Mouse (Mus musculus): Measurements from ENCODE around the gene Bpifb2.
"Not testable (repeated sequence)": the region's sequence is repeated elsewhere in the genome, so short reads cannot be mapped to it uniquely, and the experiment has no call there.

Gene Bpifb2

DNA sequence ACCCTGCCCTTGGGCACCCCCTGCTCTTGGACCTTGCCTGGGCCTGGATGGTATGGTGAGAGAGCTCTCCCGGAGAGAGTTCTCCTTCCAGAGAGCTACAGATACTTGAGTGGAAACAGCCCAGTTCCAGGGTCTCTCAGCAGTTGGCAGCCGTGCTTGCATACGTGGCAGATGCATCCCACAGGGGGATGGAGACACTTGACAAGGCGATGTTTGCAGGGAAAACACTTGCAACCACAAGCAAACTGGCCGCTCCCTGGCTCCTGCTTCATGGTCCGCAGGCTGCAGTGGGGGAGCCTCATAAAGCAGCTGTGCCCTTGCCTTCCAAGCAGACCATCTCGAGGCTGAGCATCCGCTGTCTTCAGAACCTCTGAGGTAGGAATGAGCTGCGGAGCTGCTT, at the start of gene Bpifb2:
Gene Bpifb2, plus strand, starts transcription at position 301 of the 400 bp plus-strand sequence.
- no peak for DNase-seq

GRCm38 (mm10) chr2:153825900-153826299, 48.9 kb upstream of the Bpifb2 start:
- DNase-seq: not testable (repeated sequence)

- DNase-seq: no peak
These were observed 47.5 kb upstream of the Bpifb2 start for GRCm38 (mm10) chr2:153827171-153827830.

DNA sequence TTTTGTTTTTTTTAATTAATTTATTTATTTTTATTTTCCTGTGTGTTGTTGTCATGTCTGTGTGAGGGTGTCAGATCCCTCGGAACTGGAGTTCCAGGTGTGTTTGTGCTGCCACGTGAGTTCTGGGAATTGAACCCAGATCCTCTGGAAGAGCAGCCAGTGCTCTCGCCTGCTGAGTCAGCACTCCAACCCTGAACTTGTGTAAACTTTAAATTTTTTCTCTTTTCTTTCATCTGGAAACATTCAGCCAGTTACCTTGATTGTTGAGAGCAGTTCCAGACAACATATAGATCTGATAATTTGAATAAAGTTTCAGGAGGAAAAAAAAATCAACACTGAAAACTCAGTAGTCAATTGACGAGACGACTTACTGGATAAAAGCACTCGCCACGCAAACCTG, 46.1 kb upstream of the Bpifb2 start:
- no peak for DNase-seq

DNA sequence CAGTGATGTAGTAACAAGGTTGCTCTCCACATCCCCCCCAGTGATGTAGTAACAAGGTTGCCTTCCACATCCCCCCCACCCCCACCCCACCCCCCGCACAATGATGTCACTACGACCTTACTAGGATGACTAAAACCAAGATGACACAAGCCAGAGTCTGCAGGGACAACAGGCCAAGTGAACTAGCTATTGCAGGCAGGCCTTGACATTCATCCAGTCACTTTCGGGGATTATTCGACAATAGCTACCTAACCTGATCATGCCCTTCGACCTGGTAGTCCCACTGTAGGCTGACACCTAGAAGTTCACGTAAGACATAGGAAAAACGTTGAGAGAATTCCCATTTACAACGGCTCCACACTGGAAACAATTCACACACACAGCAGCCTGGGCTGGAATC, 41.6 kb upstream of the Bpifb2 start:
- no peak for DNase-seq

DNA sequence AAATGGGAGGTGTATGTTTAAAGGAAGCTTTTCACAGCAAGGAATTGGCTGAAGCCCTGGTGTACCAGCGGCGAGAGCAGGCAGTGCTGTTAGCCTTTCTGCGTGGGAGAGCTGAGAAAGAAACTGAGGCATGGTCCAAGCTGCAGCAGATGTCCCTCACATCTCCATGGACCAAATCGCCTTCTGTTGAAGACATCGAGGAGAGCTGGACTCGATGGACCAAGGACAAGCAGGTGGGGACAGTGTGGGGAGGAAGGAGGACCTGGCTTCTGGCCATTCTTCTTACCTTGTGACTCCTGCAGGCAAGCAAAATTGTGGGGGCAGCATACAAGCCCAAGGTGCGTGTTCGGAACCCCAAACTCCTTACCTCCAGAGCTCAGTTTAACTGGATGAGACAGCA, 32.0 kb upstream of the Bpifb2 start:
- DNase-seq: no peak

GRCm38 (mm10) chr2:153848389-153848788, 26.5 kb upstream of the Bpifb2 start:
- DNase-seq: no peak

- DNase-seq: no peak
These were observed 24.4 kb upstream of the Bpifb2 start for GRCm38 (mm10) chr2:153850351-153851029.

DNA sequence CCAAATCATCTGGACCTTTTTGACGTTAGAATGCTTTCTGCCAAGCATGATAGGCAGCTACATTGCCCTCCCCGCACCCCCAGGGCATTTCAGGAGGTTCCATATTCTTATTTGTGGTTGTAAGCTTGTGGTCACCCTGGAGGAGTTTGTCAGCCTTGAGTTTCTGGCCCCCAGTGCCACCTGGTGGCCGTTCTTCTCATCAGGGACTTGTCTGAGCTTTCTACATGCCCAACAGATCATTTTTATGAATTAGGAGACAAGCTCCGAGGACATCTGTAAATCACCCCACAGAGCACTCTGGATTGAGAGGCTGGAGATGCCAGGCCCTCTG, 23.9 kb upstream of the Bpifb2 start:
- DNase-seq: peak; percentile 64

- DNase-seq: no peak
These were observed 21.3 kb upstream of the Bpifb2 start for GRCm38 (mm10) chr2:153853544-153853943.

- DNase-seq: no peak
These were observed 15.3 kb upstream of the Bpifb2 start for GRCm38 (mm10) chr2:153859581-153859980.

DNA sequence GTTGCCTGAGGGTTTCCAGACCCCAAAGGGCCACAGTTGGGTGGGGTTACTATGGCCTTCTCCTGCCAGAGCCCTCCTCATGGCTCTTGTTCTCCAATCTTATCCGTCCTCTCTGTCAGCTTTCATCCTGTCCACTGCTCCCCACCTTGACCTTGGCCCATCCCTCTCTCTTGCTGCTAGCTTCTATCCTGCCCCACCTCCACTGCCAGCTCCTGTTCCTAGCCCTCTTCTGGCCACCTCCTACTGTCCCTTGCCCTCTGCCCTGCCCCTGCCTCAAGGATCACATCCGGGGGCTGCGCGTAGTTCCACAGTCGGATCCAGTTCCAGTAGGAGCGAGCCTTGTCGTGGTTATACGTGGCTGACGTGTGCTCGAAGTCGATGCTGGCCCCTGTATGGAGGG, 14.5 kb upstream of the Bpifb2 start:
- no peak for DNase-seq

GRCm38 (mm10) chr2:153860715-153861114, 14.1 kb upstream of the Bpifb2 start:
- no peak for DNase-seq

DNA sequence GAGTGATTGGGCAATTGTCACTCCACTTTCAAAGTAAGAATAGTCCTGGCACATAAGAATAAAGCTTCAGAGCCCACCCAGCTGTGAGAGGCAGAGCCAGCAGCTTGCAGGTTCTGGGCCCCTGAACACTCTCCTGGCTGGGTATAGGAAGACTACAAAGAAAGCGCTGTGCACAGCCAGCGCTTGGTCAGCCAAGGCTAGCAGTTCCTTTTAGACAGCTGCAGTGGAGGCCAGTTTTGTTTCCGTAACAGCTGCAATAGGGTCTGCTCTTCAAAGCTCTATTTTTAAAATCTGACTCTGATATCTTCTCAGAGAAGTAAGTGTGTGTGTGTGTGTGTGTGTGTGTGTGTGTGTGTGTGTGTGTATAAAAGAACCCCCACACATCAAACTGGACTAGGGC, 12.9 kb upstream of the Bpifb2 start:
- DNase-seq: no peak

DNA sequence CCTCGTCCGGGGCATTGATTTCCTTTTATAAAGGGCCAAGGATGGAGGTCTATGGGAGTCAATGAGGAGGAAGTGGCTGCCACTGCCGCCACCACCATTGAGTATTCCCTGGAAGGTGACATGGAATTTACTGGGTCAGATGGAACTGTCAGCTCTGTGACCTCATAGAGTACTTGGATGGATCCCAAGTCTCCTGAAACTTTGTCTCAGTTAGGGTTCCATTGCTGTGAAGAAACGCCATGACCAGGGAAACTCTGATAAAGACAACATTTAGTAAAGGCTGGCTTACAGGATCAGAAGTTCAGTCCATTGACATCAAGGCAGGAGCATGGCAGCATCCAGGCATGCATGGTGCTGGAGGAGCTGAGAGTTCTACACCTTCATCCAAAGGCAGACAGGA, 3.9 kb upstream of the Bpifb2 start, which contains the start of gene Sun5:
Gene Sun5, minus strand, starts transcription at position 101 of the 400 bp plus-strand sequence.
- DNase-seq: no peak

DNA sequence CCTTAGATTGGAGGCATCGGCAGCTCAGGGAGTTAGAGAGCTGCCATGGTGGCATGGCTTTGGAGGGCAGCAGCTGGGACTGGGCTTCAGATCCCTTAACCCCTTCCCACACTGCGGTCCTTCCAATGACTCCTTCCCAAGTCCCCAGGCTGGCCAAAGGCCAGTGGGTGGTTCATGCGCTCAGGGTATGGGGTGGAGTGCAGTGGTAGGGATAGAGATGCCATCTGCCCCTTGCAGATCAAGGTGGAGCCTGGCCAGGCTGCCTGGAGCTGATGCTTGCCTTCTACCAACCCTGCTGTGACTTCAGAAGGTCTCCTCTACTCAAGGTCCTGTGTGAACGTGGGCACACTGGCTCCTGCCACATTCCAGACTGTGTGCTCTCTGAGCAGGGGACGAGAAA, 24.3 kb downstream of the Bpifb2 start:
- no peak for DNase-seq

- DNase-seq: no peak
These were observed 25.2 kb downstream of the Bpifb2 start, which contains the start of gene Bpifb6 for GRCm38 (mm10) chr2:153900088-153900487. Gene Bpifb6, plus strand, starts transcription at chr2:153900388.

- no peak for DNase-seq
These were observed 27.9 kb downstream of the Bpifb2 start for GRCm38 (mm10) chr2:153902726-153903125.

GRCm38 (mm10) chr2:153906626-153907025, 31.8 kb downstream of the Bpifb2 start:
- no peak for DNase-seq

DNA sequence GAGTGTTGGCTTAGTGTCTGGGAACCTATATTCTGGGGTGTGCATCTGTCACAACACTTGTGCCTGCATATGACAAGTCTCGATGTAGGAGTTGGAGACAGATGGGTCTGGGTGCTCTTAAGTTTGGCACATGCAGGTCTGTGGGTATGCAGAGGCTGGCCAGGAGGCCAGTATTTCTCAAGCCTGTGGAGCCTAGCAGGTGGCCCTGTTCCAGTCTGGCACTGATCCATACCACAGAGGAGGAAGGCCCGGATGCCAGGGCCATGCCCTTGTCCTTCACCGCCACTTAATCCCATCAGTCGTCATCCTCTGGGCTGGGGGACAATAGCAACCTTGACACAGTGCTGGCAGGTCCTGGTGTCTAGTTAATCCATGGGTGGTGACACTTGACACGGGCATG, 39.3 kb downstream of the Bpifb2 start:
- DNase-seq: peak; percentile 3

DNA sequence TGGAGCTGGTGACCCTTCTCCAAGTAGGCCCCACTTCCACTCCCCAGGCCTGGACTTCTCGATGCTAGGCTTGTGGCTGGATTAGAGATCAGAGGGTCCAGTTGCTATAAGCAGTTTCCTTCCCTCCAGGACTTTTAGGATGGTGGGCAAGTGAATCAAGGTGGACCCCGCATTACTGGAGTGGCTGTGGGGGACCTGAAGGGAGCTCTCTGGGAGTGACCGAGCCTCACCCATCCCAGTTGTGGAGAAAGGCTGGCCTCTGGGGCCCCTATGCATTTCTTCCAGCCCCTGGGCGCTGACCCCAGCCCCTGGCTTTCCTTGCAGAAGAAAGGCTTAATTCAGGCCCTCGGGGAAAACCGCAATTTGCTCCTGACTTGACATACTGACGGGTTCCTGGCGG, 43.1 kb downstream of the Bpifb2 start, which contains the start of gene Bpifb3:
Gene Bpifb3, plus strand, starts transcription at position 301 of the 400 bp plus-strand sequence.
- no peak for DNase-seq

DNA sequence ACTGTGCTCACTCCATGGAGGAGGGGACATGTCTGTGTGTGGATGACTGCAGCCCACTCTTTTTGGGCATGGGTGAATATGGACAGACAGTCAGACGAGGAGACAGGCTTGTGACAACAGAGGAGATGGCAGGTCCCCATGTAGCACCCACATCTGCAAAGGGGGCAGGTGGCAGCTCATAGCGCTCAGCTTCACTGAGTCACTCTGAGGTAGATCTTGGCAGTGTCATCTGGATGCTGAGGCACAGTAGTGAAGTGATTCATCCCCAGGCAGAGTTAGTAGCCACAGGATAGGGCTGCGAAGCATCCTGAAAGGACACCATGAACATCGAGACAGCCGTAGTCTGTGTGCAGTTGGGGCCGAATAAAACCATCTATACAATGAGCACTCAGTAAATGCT, 46.4 kb downstream of the Bpifb2 start:
- DNase-seq: no peak

- DNase-seq: peak; percentile 49
These were observed 55.1 kb downstream of the Bpifb2 start for GRCm38 (mm10) chr2:153929871-153930413.

GRCm38 (mm10) chr2:153931125-153931524, 56.3 kb downstream of the Bpifb2 start:
- DNase-seq: no peak
